Mouse (Mus musculus) heart, embryonic 16.5 days (tissue): Measurements from ENCODE around the gene Gm49405. TPM values are rescaled to one million over a fixed set of nuclear protein-coding genes. Genes with fewer than 3 reads are reported as not detected.

Experiments
- ATAC-seq: fragments of 200-750 bp; cut with Nextera tagmentation; replicated peaks from 2 replicates; pipeline ENCODE4 v1.8.0; 2017; ENCODE audit warnings: moderate number of reproducible peaks; ENCODE audit not compliant: insufficient read depth, low FRiP score; ENCODE audit errors: extremely low read depth
- H3K27ac ChIP-seq: fragments of 300-500 bp; sonication (generic); 2 replicates; pipeline ENCODE4 v1.5.1; 2014; ENCODE audit warnings: mild to moderate bottlenecking, low read length, control low read depth, moderate library complexity
- H3K27me3 ChIP-seq: fragments of 300-500 bp; sonication (generic); 2 replicates; pipeline ENCODE4 v1.6.1; 2014; ENCODE audit warnings: low read length, mixed read lengths; ENCODE audit not compliant: control insufficient read depth, insufficient read depth
- H3K36me3 ChIP-seq: fragments of 300-500 bp; sonication (generic); 2 replicates; pipeline ENCODE4 v1.6.1; 2014; ENCODE audit not compliant: control insufficient read depth, insufficient read depth
- H3K4me1 ChIP-seq: fragments of 300-500 bp; sonication (generic); 2 replicates; pipeline ENCODE4 v1.6.1; 2014; ENCODE audit warnings: low read length, mixed read lengths; ENCODE audit not compliant: control insufficient read depth, insufficient read depth
- H3K4me2 ChIP-seq: fragments of 300-500 bp; sonication (generic); 2 replicates; pipeline ENCODE4 v1.6.1; 2014; ENCODE audit warnings: low read depth, mild to moderate bottlenecking, control low read depth, low read length
- H3K4me3 ChIP-seq: fragments of 300-500 bp; sonication (generic); 2 replicates; pipeline ENCODE4 v1.5.1; 2014; ENCODE audit warnings: mild to moderate bottlenecking, control low read depth, low read length
- H3K9ac ChIP-seq: fragments of 300-500 bp; sonication (generic); 2 replicates; pipeline ENCODE4 v1.6.1; 2014; ENCODE audit warnings: low read length, control low read depth
- H3K9me3 ChIP-seq: fragments of 300-500 bp; sonication (generic); replicated peaks from 2 replicates; pipeline ENCODE4 v1.6.1; 2016; ENCODE audit warnings: low read length; ENCODE audit not compliant: control insufficient read depth
- WGBS: fragments of 180-500 bp; shearing (Covaris S2); extraction: QIAGEN DNeasy Blood & Tissue Kit; methylation state at CpG from one replicate; pipeline ENCODE4 v1.1.7; 2014; 5-methylcytosine and 5-hydroxymethylcytosine counted together
- polyA plus RNA-seq: library from polyadenylated mRNA; unstranded; fragments of >200 nt; fragmentation: Nextera tagmentation; extraction: Ambion mirVana; gene quantifications from 2 replicates; pipeline ENCODE4 v1.2.1, GENCODE M21; 2015

Gene Gm49405
- polyA plus RNA-seq, 1 experiment from 2014 or later: 6.2 TPM

GRCm38 (mm10) chr19:4014802-4015201, 14.4 kb downstream of the Gm49405 start:
- ATAC-seq: no peak
- Histone ChIP-seq H3K36me3 (peaks cover 12% of the 10 kb centered on the region), H3K27me3 (no peaks in the 10 kb centered on the region), H3K4me2 (no peak overlapping the region), H3K4me3 (no peak overlapping the region), H3K9ac (no peak overlapping the region), H3K4me1 (peaks cover 18% of the 10 kb centered on the region), H3K27ac (no peak overlapping the region), H3K9me3 (no peaks in the 10 kb centered on the region)

- no peak overlapping the region for H3K9ac ChIP-seq
- H3K27me3 ChIP-seq: no peaks in the 10 kb centered on the region
- peaks cover 6% of the 10 kb centered on the region for H3K36me3 ChIP-seq
- no peak overlapping the region for H3K27ac ChIP-seq
- H3K4me2 ChIP-seq: no peak overlapping the region
- H3K4me3 ChIP-seq: no peak overlapping the region
- no peaks in the 10 kb centered on the region for H3K9me3 ChIP-seq
- H3K4me1 ChIP-seq: peaks cover 18% of the 10 kb centered on the region
- WGBS: 53% methylated on average over 5 of the region's 5 CpGs
- no peak for ATAC-seq
These were observed 15.2 kb downstream of the Gm49405 start for GRCm38 (mm10) chr19:4015635-4016034.

- 62% methylated on average over 10 of the region's 10 CpGs for WGBS
- Histone ChIP-seq H3K36me3 (no peaks in the 10 kb centered on the region), H3K27me3 (no peaks in the 10 kb centered on the region), H3K4me1 (peaks cover 4% of the 10 kb centered on the region), H3K9me3 (no peaks in the 10 kb centered on the region), H3K9ac (no peak overlapping the region), H3K4me2 (no peak overlapping the region), H3K27ac (no peak overlapping the region), H3K4me3 (no peak overlapping the region)
- no peak for ATAC-seq
These were observed 17.6 kb downstream of the Gm49405 start for GRCm38 (mm10) chr19:4017921-4018587.

GRCm38 (mm10) chr19:4018743-4019583, 18.5 kb downstream of the Gm49405 start:
- H3K27me3 ChIP-seq: no peaks in the 10 kb centered on the region
- no peak overlapping the region for H3K27ac ChIP-seq
- H3K4me1 ChIP-seq: peaks cover 4% of the 10 kb centered on the region; the same call in 1 of the 2 replicates
- no peaks in the 10 kb centered on the region for H3K9me3 ChIP-seq
- WGBS: 27% methylated on average over 18 of the region's 18 CpGs
- ATAC-seq: peak; percentile 85
- H3K4me2 ChIP-seq: 0 out of 2 replicates have a peak overlapping the region, but pooled peaks have one; percentile 5
- H3K36me3 ChIP-seq: no peaks in the 10 kb centered on the region
- H3K4me3 ChIP-seq: no peak overlapping the region
- H3K9ac ChIP-seq: 0 out of 2 replicates have a peak overlapping the region, but pooled peaks have one; percentile 3

GRCm38 (mm10) chr19:4023185-4023584, 22.8 kb downstream of the Gm49405 start:
- H3K27me3 ChIP-seq: no peaks in the 10 kb centered on the region
- ATAC-seq: no peak
- peaks cover 15% of the 10 kb centered on the region for H3K9me3 ChIP-seq
- no peak overlapping the region for H3K4me3 ChIP-seq
- 56% methylated on average over 7 of the region's 7 CpGs for WGBS
- H3K9ac ChIP-seq: no peak overlapping the region
- no peak overlapping the region; the same call in 1 of the 2 replicates for H3K27ac ChIP-seq
- no peak overlapping the region for H3K4me2 ChIP-seq
- no peaks in the 10 kb centered on the region for H3K36me3 ChIP-seq
- H3K4me1 ChIP-seq: peaks cover 4% of the 10 kb centered on the region; the same call in 1 of the 2 replicates

- Histone ChIP-seq H3K9me3 (peaks cover 15% of the 10 kb centered on the region), H3K27ac (no peak overlapping the region), H3K36me3 (no peaks in the 10 kb centered on the region), H3K4me2 (no peak overlapping the region), H3K27me3 (no peaks in the 10 kb centered on the region), H3K9ac (no peak overlapping the region), H3K4me3 (no peak overlapping the region), H3K4me1 (no peaks in the 10 kb centered on the region)
- ATAC-seq: no peak
These were observed 27.1 kb downstream of the Gm49405 start for GRCm38 (mm10) chr19:4027576-4027975.

GRCm38 (mm10) chr19:4032668-4033067, 32.2 kb downstream of the Gm49405 start:
- H3K9me3 ChIP-seq: no peaks in the 10 kb centered on the region
- whole genome bisulfite sequencing: 45% methylated on average over 7 of the region's 7 CpGs

GRCm38 (mm10) chr19:4033298-4033697, 32.9 kb downstream of the Gm49405 start:
- Histone ChIP-seq H3K27me3 (no peaks in the 10 kb centered on the region), H3K4me2 (no peak overlapping the region), H3K4me1 (peaks cover 10% of the 10 kb centered on the region; the same call in 1 of the 2 replicates), H3K9ac (no peak overlapping the region), H3K36me3 (peaks cover 2% of the 10 kb centered on the region), H3K27ac (no peak overlapping the region), H3K9me3 (no peaks in the 10 kb centered on the region), H3K4me3 (no peak overlapping the region)
- ATAC-seq: no peak
- 64% methylated on average over 3 of the region's 3 CpGs for WGBS

More at GRCm38 (mm10) chr19:4032668-4033067, 32.2 kb downstream of the Gm49405 start:
- no peak for ATAC-seq
- Histone ChIP-seq H3K4me1 (peaks cover 9% of the 10 kb centered on the region; the same call in 1 of the 2 replicates), H3K27me3 (no peaks in the 10 kb centered on the region), H3K36me3 (peaks cover 2% of the 10 kb centered on the region), H3K4me3 (no peak overlapping the region), H3K9ac (no peak overlapping the region), H3K4me2 (no peak overlapping the region), H3K27ac (no peak overlapping the region)

GRCm38 (mm10) chr19:4033742-4034141, 33.3 kb downstream of the Gm49405 start:
- Histone ChIP-seq H3K27me3 (no peaks in the 10 kb centered on the region), H3K4me1 (peaks cover 12% of the 10 kb centered on the region; the same call in 1 of the 2 replicates), H3K4me2 (no peak overlapping the region), H3K9me3 (no peaks in the 10 kb centered on the region), H3K9ac (no peak overlapping the region), H3K36me3 (peaks cover 2% of the 10 kb centered on the region), H3K27ac (no peak overlapping the region), H3K4me3 (no peak overlapping the region)
- no peak for ATAC-seq
- 60% methylated on average over 5 of the region's 5 CpGs for WGBS
